Mouse (Mus musculus) lung, postnatal 0 days (tissue): ENCODE results near the gene Ccnd1.

Experiments used
- CTCF ChIP-seq: IDR thresholded peaks from 2 replicates; pipeline ENCODE4 v1.5.1; 2016; ENCODE audit warnings: antibody characterized with exemption, mild to moderate bottlenecking
- EP300 ChIP-seq: IDR thresholded peaks from 2 replicates; pipeline ENCODE4 v1.6.1; 2016; ENCODE audit warnings: antibody characterized with exemption, mild to moderate bottlenecking, control low read depth

GRCm38 (mm10) chr7:144970997-144971768 lies 31.5 kb upstream of the Ccnd1 start:
- TF ChIP-seq CTCF: no peak
- TF ChIP-seq EP300: no peak
